Mouse (Mus musculus) gastrocnemius, adult 2 months (tissue): ENCODE results near the gene Lrp1. TPM values are rescaled to one million over a fixed set of nuclear protein-coding genes. Genes with fewer than 3 reads are reported as not detected.

Experiments
- DNase-seq: peaks from one replicate; pipeline ENCODE4 v3.0.0; 2022
- H3K27ac ChIP-seq: fragments of 200-600 bp; 2 replicates; pipeline ENCODE4 v1.8.1; 2022; ENCODE audit warnings: mild to moderate bottlenecking
- H3K4me3 ChIP-seq: fragments of 200-600 bp; 2 replicates; pipeline ENCODE4 v1.8.1; 2022; ENCODE audit warnings: mild to moderate bottlenecking, moderate library complexity
- CTCF ChIP-seq: fragments of 200-600 bp; IDR thresholded peaks from 2 replicates; pipeline ENCODE4 v1.8.1; 2022; ENCODE audit warnings: antibody characterized with exemption, mild to moderate bottlenecking, moderate library complexity
- intact Hi-C: fragments of 180-260 bp; cut with DNase I; formaldehyde crosslinking; loops from one replicate; pipeline ENCODE4 v1.15.1; 2025
- long read RNA-seq, 2 experiments: library from polyadenylated mRNA; stranded (forward); transcript quantifications; one replicate each; pipeline ENCODE4 v2.0.0; 2021
- total RNA-seq, 2 experiments: library from RNA; stranded (reverse); gene quantifications; 2 replicates each; pipeline ENCODE4 v1.2.3; 2021

Gene Lrp1
- total RNA-seq = 10 to 100 TPM; 34.6 to 71.3 TPM
- long read RNA-seq, experiment 1, full-length matches to known transcripts = 3 of 20 reads
- long read RNA-seq, experiment 1, partial matches to known transcripts = 15 of 20 reads
- long read RNA-seq, experiment 1, other reads (novel, unspliced or antisense) = 2 of 20 reads
- long read RNA-seq, experiment 2, partial matches to known transcripts = 7 of 7 reads
- long read RNA-seq, experiment 2, other reads (novel, unspliced or antisense) = 0 of 7 reads

- H3K27ac ChIP-seq = peak within 1 kb of the TSS; percentile 98
- peak; percentile 45 for DNase-seq
- intact Hi-C loops = no loop called here
- no peak for TF ChIP-seq CTCF
- H3K4me3 ChIP-seq = peak within 1 kb of the TSS; percentile 78
Measured at GRCm38 (mm10) chr10:127620406-127621190, at the start of gene Lrp1. Lrp1 (minus strand) TSS chr10:127621148.

DNA sequence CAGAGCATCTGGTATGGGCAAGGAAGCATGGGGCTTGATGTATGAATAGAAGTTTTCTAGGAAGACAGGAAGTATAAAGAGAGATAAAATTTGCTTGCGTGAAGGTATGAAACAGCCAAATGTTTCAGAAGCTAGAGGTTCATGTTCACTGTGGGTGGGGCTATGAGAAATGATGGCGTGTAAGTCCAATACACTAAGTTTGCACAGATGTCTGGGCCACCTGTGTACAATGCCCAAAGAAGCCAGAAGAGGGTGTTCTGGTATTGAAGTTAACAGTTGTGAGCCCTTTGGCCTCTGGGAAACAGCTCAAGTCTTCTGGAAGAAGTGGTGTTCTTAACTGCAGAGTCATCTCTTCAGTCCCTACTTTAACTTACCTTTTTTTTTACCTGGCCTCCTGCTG, 49.2 kb upstream of the Lrp1 start:
- intact Hi-C loops = loop anchor here (10.0 kb wide), 1 partner anchor 595 kb away; the partner anchor contains the start of genes Agap2 and Tspan31
- Histone ChIP-seq H3K27ac (no peak overlapping the region), H3K4me3 (no peak overlapping the region)
- no peak for TF ChIP-seq CTCF
- no peak for DNase-seq

- Histone ChIP-seq H3K4me3 (peak overlapping the region; percentile 76), H3K27ac (peak overlapping the region; percentile 95)
- no peak for TF ChIP-seq CTCF
- intact Hi-C loops = no loop called here
- no peak for DNase-seq
Measured at GRCm38 (mm10) chr10:127669170-127669569, 48.2 kb upstream of the Lrp1 start.

GRCm38 (mm10) chr10:127668093-127669050, 47.4 kb upstream of the Lrp1 start, which contains the start of gene Nab2:
Nab2 (minus strand) TSS chr10:127668568.
- peak within 1 kb of the TSS; percentile 76 for H3K4me3 ChIP-seq
- peak; percentile 9; the same call in 1 of the 2 replicates for TF ChIP-seq CTCF
- H3K27ac ChIP-seq = peak within 1 kb of the TSS; percentile 95
- peak; percentile 87 for DNase-seq
- intact Hi-C loops = no loop called here

- Histone ChIP-seq H3K27ac (peak overlapping the region; percentile 95), H3K4me3 (peak overlapping the region; percentile 76)
- intact Hi-C loops = no loop called here
- no peak for TF ChIP-seq CTCF
- DNase-seq = peak; percentile 94
Measured at GRCm38 (mm10) chr10:127667269-127668092, 46.5 kb upstream of the Lrp1 start.

DNA sequence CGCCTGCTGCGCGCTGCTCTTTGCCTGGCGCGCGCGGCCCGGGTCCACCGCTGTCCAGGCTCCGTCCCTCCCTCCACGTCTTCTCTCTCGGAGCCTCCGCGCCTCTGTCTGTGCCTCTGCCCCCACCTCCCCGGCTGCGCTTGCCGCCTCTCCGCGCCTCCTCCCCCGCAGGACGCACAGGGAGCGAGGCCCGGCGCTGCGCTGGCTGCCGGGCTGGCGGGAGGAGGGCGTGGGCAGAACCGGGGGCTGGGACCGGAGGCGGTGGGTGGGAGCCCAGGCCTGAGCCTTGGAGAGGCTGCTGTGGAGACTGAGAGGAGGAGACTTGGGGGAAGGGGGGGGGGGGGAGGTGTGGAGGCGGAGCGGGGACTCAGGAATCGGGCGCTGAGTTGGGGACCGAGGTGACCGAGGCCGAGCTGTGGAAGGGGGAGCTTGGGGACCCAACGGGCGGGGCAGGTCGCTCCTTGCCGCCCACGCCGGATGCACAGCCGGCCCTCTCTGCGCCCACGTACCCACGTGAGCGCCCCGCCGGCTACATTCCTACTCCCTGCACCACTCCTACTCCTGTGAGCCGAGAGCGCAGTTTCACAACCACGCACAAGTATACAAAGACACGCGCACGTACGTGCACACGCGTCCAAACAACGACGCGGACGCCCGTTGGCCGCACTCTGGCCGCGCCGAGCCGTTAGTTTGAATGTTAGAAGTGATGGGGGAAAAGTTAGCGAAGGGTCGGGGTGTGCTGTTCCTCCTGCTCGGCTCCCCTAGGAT, 45.7 kb upstream of the Lrp1 start, which contains the start of gene Nemp1:
TSS of gene Nemp1 (plus strand) at position 401 of the 768 bp plus-strand sequence.
- TF ChIP-seq CTCF = no peak
- H3K4me3 ChIP-seq = peak within 1 kb of the TSS; percentile 76
- intact Hi-C loops = no loop called here
- peak within 1 kb of the TSS; percentile 95 for H3K27ac ChIP-seq
- peak; percentile 93 for DNase-seq

DNA sequence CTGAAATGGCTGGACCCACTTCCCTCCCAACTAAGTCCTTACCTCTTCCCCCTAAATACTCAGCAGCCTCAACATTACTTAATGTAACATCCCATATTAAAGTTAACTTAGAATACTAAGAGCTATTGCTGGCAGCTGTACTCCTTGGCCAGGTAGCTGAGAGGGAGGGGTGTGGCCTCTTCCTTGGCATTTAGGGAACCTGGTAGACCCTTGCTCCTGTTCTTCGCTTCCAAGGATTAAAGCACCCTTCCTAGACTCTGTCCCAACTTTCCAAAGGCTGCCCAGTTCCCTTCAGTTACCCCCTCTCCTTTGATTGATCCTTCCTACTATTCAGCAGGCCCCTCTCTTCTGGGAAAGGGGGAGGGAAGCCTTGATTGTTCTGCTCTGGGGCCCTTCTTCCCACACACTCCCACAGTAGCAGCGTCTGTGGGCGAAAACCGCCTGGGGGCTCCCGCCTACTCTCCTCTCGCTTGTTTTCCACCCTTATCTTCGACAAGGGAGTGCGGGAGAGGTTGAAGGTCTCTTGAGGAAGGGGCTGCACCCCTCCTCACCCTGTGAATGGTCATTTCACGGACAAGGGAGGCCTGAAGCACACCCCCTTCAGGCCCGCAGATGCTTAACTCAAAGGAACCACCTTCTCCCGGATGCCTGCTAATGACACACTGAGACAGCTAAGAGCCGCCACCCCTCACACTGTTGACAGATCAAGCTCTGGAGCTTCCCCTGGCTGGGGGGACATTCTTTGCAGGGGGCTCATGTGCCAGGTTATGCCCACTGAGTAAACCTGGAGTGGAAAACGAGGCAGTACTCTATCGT, 44.6 kb upstream of the Lrp1 start:
- DNase-seq = no peak
- intact Hi-C loops = no loop called here
- H3K27ac ChIP-seq = peak overlapping the region; percentile 95
- H3K4me3 ChIP-seq = peak overlapping the region; percentile 76
- no peak; the same call in 1 of the 2 replicates for TF ChIP-seq CTCF

DNA sequence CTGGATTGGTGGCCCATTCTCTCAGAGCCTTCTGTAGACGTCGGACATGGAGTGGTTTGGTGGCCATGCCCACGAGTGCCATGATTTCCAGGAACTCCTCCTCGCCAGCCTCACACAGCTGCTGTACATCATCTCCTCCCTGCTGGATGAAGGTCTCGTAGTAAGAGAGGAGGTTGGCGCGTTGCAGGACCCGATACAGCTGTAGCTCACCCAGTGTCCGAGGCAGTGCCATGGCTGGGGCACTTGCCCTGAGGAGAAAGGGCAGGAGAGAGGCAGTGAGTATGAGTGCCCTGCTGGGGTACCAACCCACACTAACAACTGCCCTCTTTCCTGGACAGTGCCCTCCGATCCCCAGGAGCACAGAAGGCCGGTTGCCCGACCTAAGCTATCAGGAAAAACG, 43.9 kb upstream of the Lrp1 start:
- TF ChIP-seq CTCF = no peak
- DNase-seq = no peak
- intact Hi-C loops = no loop called here
- H3K4me3 ChIP-seq = peak overlapping the region; percentile 76
- H3K27ac ChIP-seq = peak overlapping the region; percentile 95

GRCm38 (mm10) chr10:127664166-127664565, 43.2 kb upstream of the Lrp1 start:
- Histone ChIP-seq H3K4me3 (peak overlapping the region; percentile 76), H3K27ac (peak overlapping the region; percentile 95)
- no peak for DNase-seq
- no peak for TF ChIP-seq CTCF
- intact Hi-C loops = no loop called here

- Histone ChIP-seq H3K27ac (peak overlapping the region; percentile 95), H3K4me3 (no peak overlapping the region; the same call in 1 of the 2 replicates)
- no peak for DNase-seq
- TF ChIP-seq CTCF = no peak
- intact Hi-C loops = no loop called here
Measured at GRCm38 (mm10) chr10:127663590-127663989, 42.6 kb upstream of the Lrp1 start.
